Mouse (Mus musculus) central nervous system, embryonic 11.5 days (tissue): ENCODE measurements around the gene Zc3h12b. TPM values are rescaled to one million over a fixed set of nuclear protein-coding genes. Genes with fewer than 3 reads are reported as not detected.

Source experiments
- polyA plus RNA-seq: library from polyadenylated mRNA; depleted of rRNA; stranded (reverse); fragments of >200 nt; gene quantifications from 2 replicates; pipeline ENCODE4 v1.2.3, GENCODE M21; 2012; rRNA removed

Zc3h12b gene
- 2.4 and 2.7 TPM in 2 replicates for polyA plus RNA-seq

DNA sequence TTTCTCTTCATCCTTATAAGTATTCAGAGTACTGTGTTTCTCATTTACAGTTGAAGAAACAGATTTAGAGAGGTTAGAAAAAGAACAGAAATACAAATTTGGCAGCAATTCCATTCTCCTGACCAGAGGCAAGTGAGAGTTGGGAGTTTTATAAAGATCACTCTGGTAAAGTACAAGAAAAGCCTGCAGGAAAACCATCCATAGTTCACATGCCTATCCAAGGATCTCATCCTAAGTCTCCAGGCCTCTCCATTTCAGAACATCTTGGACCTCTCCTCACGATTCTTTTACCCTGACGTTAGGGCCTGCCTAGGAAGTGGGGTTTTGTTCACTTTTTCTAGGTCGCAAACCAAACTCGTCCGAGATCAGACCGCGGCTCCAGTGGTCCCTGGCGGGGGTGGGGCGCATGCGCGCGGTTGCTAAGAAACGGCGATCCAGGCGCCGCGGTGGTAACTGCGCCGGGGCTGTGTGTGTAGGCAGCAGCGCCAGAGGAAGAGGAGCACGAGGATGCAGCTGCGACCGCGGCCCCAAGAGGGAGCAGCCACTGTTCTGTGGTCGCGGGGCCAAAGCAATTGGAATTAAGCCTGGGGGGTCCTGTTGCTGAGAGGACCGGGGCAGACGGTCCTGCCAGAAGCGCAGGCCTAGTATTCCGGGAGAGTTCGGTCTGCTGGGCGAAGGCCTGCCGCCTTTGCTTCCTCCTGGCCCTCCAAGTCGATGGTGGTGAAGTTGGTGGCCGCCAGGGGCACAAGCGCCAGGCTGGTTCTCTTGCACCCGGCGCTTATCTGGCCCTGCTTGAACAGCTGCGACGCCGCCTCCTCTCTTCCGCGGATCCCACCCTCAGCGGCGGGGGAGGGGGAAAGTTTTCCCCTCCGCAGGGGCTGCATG lies at the start of gene Zc3h12b:
Gene Zc3h12b (plus strand): TSS at position 452 of the 885 bp plus-strand sequence.

DNA sequence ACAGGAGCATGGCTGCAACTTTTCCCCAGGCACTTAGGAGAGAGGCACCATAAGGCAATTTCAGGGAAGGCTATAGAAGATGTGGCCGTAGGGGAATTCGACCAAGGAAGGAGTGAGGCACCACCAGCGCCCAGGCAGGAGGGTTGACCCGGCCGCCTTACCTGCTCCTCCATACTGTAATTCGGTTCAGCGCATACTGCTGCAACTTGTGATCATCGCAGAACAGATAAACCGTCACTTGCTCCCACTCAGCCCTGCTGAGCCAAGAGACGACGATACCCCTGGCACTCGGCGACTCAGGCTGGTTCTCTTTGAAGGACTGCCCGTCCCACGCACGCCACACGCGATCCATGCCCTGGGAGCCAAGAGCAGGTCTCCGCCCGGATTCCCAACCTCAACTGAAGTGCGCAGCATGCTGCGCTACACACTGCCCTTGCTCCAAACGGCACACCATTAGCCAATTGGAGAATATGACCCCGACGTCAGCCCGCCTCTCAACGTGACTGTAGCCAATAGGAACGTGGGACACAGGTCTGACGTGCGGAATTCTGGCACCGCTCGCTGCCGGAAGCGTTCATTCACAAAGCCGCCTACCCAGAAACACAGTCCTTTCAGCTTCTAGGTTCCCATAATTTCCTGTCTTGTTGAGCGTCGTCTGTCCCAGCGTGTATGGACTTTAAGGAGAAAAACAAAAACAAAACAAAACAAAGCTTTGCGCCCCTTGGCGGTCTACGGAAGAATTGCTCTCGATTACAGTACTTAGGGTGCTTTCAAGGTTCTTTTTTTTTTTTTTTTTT lies 245.2 kb downstream of the Zc3h12b start, which contains the start of gene Las1l:
Gene Las1l (minus strand): TSS at position 466 of the 797 bp plus-strand sequence.

Other genes starting within 250 kb of the Zc3h12b start
- gene Asb12, start 153.7 kb upstream of the Zc3h12b start, polyA plus RNA-seq, result 0.26 TPM in 1 of 2 replicates, not detected in the other
- gene Pfn5, start 153.6 kb upstream of the Zc3h12b start, polyA plus RNA-seq, result not detected in 2 replicates
- 35.1 and 39.3 TPM in 2 replicates for gene Zc4h2, start 53.2 kb upstream of the Zc3h12b start, polyA plus RNA-seq
- gene Las1l, start 245.3 kb downstream of the Zc3h12b start, polyA plus RNA-seq, result 37.4 and 51.6 TPM in 2 replicates